Mouse (Mus musculus): Measurements from ENCODE around the gene Aldob. TPM values are rescaled to one million over a fixed set of nuclear protein-coding genes. Genes with fewer than 3 reads are reported as not detected.

Aldob gene
- total RNA-seq (2017): not detected in 2 replicates

GRCm38 (mm10) chr4:49549383-49549782, at the start of gene Aldob:
Gene Aldob, minus strand, starts transcription at chr4:49549546.
- ATAC-seq (replicated peaks; ENCODE audit: low read depth, poor library complexity, severe bottlenecking): no peak

- ATAC-seq (replicated peaks; ENCODE audit: low read depth, poor library complexity, severe bottlenecking): peak; percentile 78
Measured at GRCm38 (mm10) chr4:49597183-49598100, 48.1 kb upstream of the Aldob start, which contains the start of gene Tmem246. Gene Tmem246, minus strand, starts transcription at chr4:49597876.

GRCm38 (mm10) chr4:49596846-49597182, 47.5 kb upstream of the Aldob start:
- ATAC-seq (replicated peaks; ENCODE audit: low read depth, poor library complexity, severe bottlenecking): peak; percentile 44

GRCm38 (mm10) chr4:49590152-49590551, 40.8 kb upstream of the Aldob start:
- no peak for ATAC-seq (replicated peaks; ENCODE audit: low read depth, poor library complexity, severe bottlenecking)

DNA sequence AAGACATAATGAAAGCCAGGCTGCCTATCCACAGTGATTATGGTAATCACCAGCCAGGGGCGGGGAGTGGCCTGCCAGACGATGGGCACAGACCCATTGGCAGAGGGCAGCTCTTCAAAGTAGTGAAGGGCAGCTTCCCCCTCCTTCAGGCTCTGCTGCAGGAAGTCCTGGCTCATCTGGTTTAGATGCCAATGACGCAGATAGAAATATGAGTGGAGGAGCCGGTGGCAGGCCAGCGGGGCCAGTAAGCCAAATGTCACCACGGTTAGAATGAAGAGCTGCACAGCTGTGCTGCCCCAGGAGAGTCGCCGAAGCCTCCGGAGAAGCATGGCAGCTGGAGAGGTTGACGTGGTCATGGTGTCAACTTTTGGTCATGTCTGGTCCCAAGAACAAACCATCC, 37.5 kb upstream of the Aldob start:
- ATAC-seq (replicated peaks; ENCODE audit: low read depth, poor library complexity, severe bottlenecking): no peak

GRCm38 (mm10) chr4:49585524-49586101, 36.3 kb upstream of the Aldob start:
- ATAC-seq (replicated peaks; ENCODE audit: low read depth, poor library complexity, severe bottlenecking): no peak

GRCm38 (mm10) chr4:49583965-49584831, 34.9 kb upstream of the Aldob start:
- no peak for ATAC-seq (replicated peaks; ENCODE audit: low read depth, poor library complexity, severe bottlenecking)

DNA sequence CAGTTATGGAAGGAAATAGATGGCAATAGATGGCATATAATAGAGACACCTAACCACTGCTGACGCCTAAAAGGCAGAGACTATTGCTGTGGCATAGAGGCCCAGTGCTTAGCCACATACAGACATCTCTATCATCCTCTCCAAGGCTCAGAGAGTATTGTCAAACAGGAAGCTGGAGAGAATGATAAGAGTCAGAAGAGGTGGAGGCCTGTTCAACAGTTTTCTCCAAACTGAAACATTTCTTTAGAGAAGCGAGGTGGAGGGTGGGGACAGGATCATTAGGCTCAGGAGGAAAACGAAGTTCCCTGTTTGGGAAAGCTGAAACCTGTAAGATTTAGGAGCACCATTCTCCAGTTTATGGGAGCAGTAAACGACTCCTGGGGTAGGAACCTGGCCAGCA, 31.9 kb upstream of the Aldob start:
- peak; percentile 96 for ATAC-seq (replicated peaks; ENCODE audit: low read depth, poor library complexity, severe bottlenecking)

- no peak for ATAC-seq (replicated peaks; ENCODE audit: low read depth, poor library complexity, severe bottlenecking)
Measured at GRCm38 (mm10) chr4:49572194-49572593, 22.8 kb upstream of the Aldob start.

GRCm38 (mm10) chr4:49567613-49568012, 18.3 kb upstream of the Aldob start:
- ATAC-seq (replicated peaks; ENCODE audit: low read depth, poor library complexity, severe bottlenecking): peak; percentile 100

GRCm38 (mm10) chr4:49559915-49560772, 10.8 kb upstream of the Aldob start:
- no peak for ATAC-seq (replicated peaks; ENCODE audit: low read depth, poor library complexity, severe bottlenecking)

GRCm38 (mm10) chr4:49558181-49558580, 8.8 kb upstream of the Aldob start:
- 0 out of 2 replicates have a peak, but pooled peaks have one; percentile 52 for ATAC-seq (replicated peaks; ENCODE audit: low read depth, poor library complexity, severe bottlenecking)

DNA sequence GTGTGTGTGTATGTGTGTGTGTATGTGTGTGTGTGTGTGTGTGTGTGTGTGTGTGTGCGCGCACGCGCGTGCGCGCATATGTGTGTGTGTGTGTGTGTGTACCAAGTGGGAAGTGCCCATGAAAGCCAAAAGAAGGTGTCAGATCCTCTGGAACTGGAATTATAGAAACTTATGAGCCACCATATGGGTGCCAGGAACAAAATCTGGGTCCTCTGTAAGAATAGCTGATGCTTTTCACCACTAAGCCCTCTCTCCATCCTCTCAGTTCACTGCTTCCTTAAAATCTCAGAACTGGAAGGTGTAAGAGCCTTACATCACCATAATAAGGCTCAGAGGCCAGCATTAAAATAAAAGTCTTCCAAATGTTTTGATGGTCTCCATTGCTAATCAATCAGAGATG, 8.0 kb upstream of the Aldob start:
- no peak for ATAC-seq (replicated peaks; ENCODE audit: low read depth, poor library complexity, severe bottlenecking)

GRCm38 (mm10) chr4:49553380-49553779, 4.0 kb upstream of the Aldob start:
- ATAC-seq (replicated peaks; ENCODE audit: low read depth, poor library complexity, severe bottlenecking): no peak

- no peak for ATAC-seq (replicated peaks; ENCODE audit: low read depth, poor library complexity, severe bottlenecking)
Measured at GRCm38 (mm10) chr4:49547544-49548219, 1.7 kb downstream of the Aldob start.

- no peak for ATAC-seq (replicated peaks; ENCODE audit: low read depth, poor library complexity, severe bottlenecking)
Measured at GRCm38 (mm10) chr4:49546873-49547543, 2.3 kb downstream of the Aldob start.

GRCm38 (mm10) chr4:49546026-49546425, 3.3 kb downstream of the Aldob start:
- ATAC-seq (replicated peaks; ENCODE audit: low read depth, poor library complexity, severe bottlenecking): no peak

GRCm38 (mm10) chr4:49540966-49541365, 8.4 kb downstream of the Aldob start:
- no peak for ATAC-seq (replicated peaks; ENCODE audit: low read depth, poor library complexity, severe bottlenecking)

DNA sequence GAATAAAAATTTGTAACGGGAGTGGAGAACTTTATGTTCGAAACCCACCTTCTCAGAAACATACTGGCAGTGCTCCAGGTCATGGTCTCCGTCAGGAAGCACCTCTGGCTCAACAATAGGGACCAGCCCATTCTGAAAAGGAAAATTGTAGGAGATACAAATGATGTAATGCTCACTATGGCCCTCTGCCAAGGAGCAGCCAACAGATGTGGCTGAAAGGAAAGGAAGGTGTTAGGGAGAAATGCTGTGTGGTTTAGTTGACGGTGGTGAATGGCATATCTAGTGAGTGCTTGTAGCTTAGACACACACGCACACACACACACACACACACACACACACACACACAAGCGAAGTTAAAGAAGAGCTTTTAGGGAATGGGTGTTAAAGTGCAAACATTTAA, 9.7 kb downstream of the Aldob start:
- ATAC-seq (replicated peaks; ENCODE audit: low read depth, poor library complexity, severe bottlenecking): no peak
